8 mouse cellular contexts compared by ENCODE assay signal in the genomic region with DNA sequence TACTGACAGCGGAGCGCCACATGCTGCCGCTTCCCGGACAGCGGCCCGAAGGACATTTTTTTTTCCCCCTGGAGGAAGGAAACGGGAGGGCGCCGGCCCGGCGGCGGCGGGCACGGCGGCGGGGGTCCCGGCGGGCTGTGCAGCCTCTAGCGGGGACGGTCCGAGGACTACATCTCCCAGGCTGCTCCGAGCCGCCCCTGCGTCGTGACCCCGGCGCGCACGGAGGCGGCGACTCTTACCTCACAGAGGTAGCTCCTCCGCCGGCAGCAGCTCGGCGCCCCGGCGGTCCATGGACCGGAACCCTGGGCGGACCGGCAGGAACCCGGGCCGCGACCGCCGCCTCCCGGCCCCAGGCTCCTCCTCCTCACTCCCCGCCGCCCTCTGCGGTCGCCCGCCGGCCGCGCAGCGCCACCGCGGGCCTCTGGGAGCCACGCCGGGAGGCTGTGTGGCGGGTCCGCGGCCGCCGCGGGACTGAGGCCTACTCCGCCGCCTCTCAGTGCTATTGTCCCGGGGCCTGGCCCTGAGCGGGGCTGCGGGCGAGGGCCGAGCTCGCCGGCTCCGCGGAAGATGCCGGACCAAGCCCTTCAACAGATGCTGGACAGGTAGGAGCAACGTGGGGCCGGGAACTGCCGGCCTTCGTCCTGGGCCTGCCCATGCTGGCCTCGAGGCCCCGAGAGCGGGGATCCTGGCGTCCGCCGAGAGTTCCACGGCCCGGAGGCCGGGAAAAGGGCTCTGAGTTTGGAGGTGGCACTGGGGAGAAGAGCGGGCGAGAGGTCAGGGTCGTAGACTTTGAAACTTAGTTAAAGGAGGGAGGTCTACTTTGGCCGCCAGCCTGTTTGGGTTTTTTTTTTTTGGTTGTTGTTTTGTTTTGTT. TPM values are rescaled to one million over a fixed set of nuclear protein-coding genes. Genes with fewer than 3 reads are reported as not detected.
A peak's percentile ranks its signal among the peaks of the same experiment; 100 is the strongest.
DNase-seq lines count a peak whose midpoint lies in the region; ATAC-seq and TF ChIP-seq lines count a peak whose summit lies in the region.

March5 (plus strand) TSS at position 241 of the 873 bp plus-strand sequence.

- peak within 1 kb of the TSS; percentile 95 for H3K4me3 ChIP-seq in lung, embryonic 15.5 days
- peak within 1 kb of the TSS; percentile 72 for H3K4me3 ChIP-seq in thymus, adult 2 months (ENCODE audit: control insufficient read depth, insufficient read depth, low read length)

- DNase-seq in MN1 (ENCODE audit: low spot score), result peak; percentile 84
- peak; percentile 87 for DNase-seq in cerebellum, adult 8-10 months
- DNase-seq in layer of hippocampus, adult 9-10 months (ENCODE audit: low spot score), result peak; percentile 43
- DNase-seq in ovary, adult 18-20 months (ENCODE audit: low spot score), result peak; percentile 86
- DNase-seq in thymus, adult 2 months, result peak; percentile 84

- H3K27ac ChIP-seq in lung, embryonic 15.5 days, result peak within 1 kb of the TSS; percentile 89
- no peak within 1 kb of the TSS; the same call in 1 of the 2 replicates for H3K27ac ChIP-seq in thymus, adult 2 months (ENCODE audit: control insufficient read depth, insufficient read depth, low read length)

- peak within 1 kb of the TSS; percentile 99 for H3K9ac ChIP-seq in lung, embryonic 15.5 days

- peaks cover 14% of the 10 kb centered on the region for H3K4me1 ChIP-seq in lung, embryonic 15.5 days
- peaks cover 8% of the 10 kb centered on the region for H3K4me1 ChIP-seq in thymus, adult 2 months (replicated peaks; ENCODE audit: control insufficient read depth, insufficient read depth, low read length)

- H3K9me3 ChIP-seq in lung, embryonic 15.5 days, result no peaks in the 10 kb centered on the region

- H3K27me3 ChIP-seq in lung, embryonic 15.5 days, result no peaks in the 10 kb centered on the region
- H3K27me3 ChIP-seq in thymus, adult 2 months (ENCODE audit: control insufficient read depth, insufficient read depth, low read length), result no peaks in the 10 kb centered on the region; the same call in 1 of the 2 replicates

- under 1% methylated on average over 71 of the region's 94 CpGs for WGBS in lung, embryonic 15.5 days
- WGBS in thymus, adult 2 months, result under 1% methylated on average over 92 of the region's 94 CpGs

- TF ChIP-seq CTCF in thymus, adult 2 months (IDR thresholded peaks at IDR 0.05; ENCODE audit: borderline replicate concordance, control insufficient read depth, extremely low read depth, insufficient read depth, low read length, poor library complexity), result no peak; the same call in 1 of the 2 replicates

- H3K4me2 ChIP-seq in lung, embryonic 15.5 days, result peak within 1 kb of the TSS; percentile 77

- peaks cover 17% of the 10 kb centered on the region for H3K36me3 ChIP-seq in lung, embryonic 15.5 days
- H3K36me3 ChIP-seq in thymus, adult 2 months (ENCODE audit: control insufficient read depth, insufficient read depth, low read length), result peaks cover 11% of the 10 kb centered on the region

- ATAC-seq in frontal cortex, adult (ENCODE audit: low TSS enrichment), result peak; percentile 95
- ATAC-seq in hematopoietic stem cell, adult 5-6 weeks (replicated peaks in 1 of 2; ENCODE audit: insufficient read depth in 1 of 2, low FRiP score in 2 of 2, low TSS enrichment in 1 of 2, low read depth in 1 of 2, poor library complexity in 2 of 2, severe bottlenecking in 2 of 2), result peak; percentile 80 to 90
- peak; percentile 98 for ATAC-seq in lung, embryonic 15.5 days (ENCODE audit: borderline replicate concordance, extremely low read depth, low FRiP score, low TSS enrichment)

- TF ChIP-seq POLR2A in thymus, adult 2 months (IDR thresholded peaks at IDR 0.05; ENCODE audit: control insufficient read depth, extremely low read depth, insufficient read depth, low read length, poor library complexity), result peak; percentile 73

RNA-seq across cellular contexts. Expression of gene March5, which starts in this region (rescaled TPM):
- total RNA-seq in hematopoietic stem cell, adult 5-6 weeks (2017), result 72.2 and 97.6 TPM in 2 replicates
- 91.9 and 99.1 TPM in 2 replicates for polyA plus RNA-seq in lung, embryonic 15.5 days (2015; fragmentation: Nextera tagmentation; extraction: Ambion mirVana)
- polyA plus RNA-seq in thymus, adult 2 months (2012; rRNA removed), result 34.4 and 55.9 TPM in 2 replicates
